Mouse (Mus musculus): ENCODE results near the gene Hoxd4. TPM values are rescaled to one million over a fixed set of nuclear protein-coding genes. Genes with fewer than 3 reads are reported as not detected.

Hoxd4 gene
- polyA plus RNA-seq, 1 experiment from 2014 or later = 4.3 TPM

DNA sequence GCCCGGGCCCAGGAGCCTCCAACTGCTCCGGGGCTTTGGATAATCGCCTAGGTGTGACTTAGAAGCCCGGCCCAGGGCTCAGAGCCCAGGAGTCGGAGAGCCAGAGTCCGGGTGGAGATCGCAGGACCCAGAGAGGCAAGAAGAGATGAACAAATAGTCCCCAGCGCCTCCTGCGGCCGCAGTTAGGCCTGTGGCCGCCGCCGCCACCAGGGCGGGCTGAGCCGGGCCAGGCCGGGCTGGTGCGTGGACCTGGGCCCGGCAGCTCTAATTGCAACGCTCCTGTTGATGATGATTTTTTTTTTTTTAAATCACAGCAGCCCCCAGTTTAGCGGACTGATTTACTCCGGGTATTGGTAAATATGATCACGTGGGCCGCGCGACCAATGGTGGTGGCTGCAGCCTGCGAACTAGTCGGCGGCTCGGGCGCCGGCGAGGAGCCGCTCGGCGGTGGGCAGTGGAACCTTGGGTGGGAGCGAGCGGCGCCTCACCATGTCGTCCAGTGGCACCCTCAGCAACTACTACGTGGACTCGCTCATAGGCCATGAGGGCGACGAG is 14.1 kb upstream of the Hoxd4 start, which contains the start of gene Hoxd9:
Gene Hoxd9 (plus strand): TSS at position 161 of the 555 bp plus-strand sequence.
- no peaks in the 10 kb centered on the region for H3K9me3 ChIP-seq (ENCODE audit: control insufficient read depth, low read length)
- H3K4me3 ChIP-seq (replicated peaks; ENCODE audit: low read length) = peak within 1 kb of the TSS; percentile 25
- H3K9ac ChIP-seq = no peak within 1 kb of the TSS
- H3K4me2 ChIP-seq (replicated peaks) = peak within 1 kb of the TSS; percentile 46
- H3K27ac ChIP-seq = no peak within 1 kb of the TSS
- DNase-seq (ENCODE audit: low spot score) (no peak), ATAC-seq (ENCODE audit: low FRiP score) (peak; percentile 46; the same call in 1 of the 2 replicates)
- H3K36me3 ChIP-seq (replicated peaks; ENCODE audit: control insufficient read depth, insufficient read depth) = no peaks in the 10 kb centered on the region
- H3K4me1 ChIP-seq (replicated peaks; ENCODE audit: control insufficient read depth, insufficient read depth, low read length) = 0 out of 2 replicates have a peak, but pooled peaks cover 5% of the 10 kb centered on the region
- under 1% methylated on average over 43 of the region's 43 CpGs for WGBS
- peaks cover 91% of the 10 kb centered on the region for H3K27me3 ChIP-seq (ENCODE audit: control insufficient read depth, insufficient read depth, low read length)

DNA sequence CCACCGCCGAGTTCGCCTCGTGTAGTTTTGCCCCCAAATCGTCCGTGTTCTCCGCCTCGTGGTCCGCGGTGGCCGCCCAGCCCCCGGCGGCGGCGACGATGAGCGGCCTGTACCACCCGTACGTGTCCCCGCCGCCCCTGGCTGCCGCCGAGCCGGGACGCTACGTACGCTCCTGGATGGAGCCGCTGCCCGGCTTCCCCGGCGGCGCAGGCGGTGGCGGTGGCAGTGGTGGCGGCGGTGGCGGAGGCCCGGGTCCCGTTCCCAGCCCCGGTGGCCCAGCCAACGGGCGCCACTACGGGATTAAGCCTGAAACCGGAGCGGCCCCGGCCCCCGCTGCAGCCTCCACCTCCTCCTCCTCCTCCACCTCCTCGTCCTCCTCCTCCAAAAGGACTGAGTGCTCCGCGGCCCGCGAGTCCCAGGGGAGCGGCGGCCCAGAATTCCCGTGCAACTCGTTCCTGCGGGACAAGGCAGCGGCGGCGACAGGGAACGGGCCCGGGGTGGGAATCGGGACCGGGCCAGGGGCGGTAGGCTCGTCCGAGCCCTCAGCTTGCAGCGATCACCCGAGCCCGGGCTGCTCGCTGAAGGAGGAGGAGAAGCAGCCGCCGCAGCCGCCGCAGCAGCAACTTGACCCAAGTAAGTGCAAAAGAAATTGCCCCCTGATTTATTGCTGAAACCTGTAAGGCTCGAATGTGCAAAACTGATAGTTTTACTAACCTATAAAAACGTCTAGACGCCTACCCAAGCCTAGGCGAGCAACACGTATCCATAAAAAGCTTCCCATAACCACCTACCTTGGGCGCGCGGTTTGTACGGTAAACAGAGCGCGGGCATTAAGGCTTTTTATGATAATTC is 13.3 kb upstream of the Hoxd4 start:
- DNase-seq (ENCODE audit: low spot score) (no peak), ATAC-seq (ENCODE audit: low FRiP score) (peak; percentile 57; the same call in 1 of the 2 replicates)
- Histone ChIP-seq H3K9ac (no peak overlapping the region), H3K4me2 (replicated peaks) (peak overlapping the region; percentile 46), H3K4me3 (replicated peaks; ENCODE audit: low read length) (peak overlapping the region; percentile 25), H3K27me3 (ENCODE audit: control insufficient read depth, insufficient read depth, low read length) (peaks cover 91% of the 10 kb centered on the region), H3K36me3 (replicated peaks; ENCODE audit: control insufficient read depth, insufficient read depth) (no peaks in the 10 kb centered on the region), H3K4me1 (replicated peaks; ENCODE audit: control insufficient read depth, insufficient read depth, low read length) (0 out of 2 replicates have a peak, but pooled peaks cover 5% of the 10 kb centered on the region), H3K27ac (no peak overlapping the region), H3K9me3 (ENCODE audit: control insufficient read depth, low read length) (no peaks in the 10 kb centered on the region)
- WGBS = under 1% methylated on average over 76 of the region's 86 CpGs

DNA sequence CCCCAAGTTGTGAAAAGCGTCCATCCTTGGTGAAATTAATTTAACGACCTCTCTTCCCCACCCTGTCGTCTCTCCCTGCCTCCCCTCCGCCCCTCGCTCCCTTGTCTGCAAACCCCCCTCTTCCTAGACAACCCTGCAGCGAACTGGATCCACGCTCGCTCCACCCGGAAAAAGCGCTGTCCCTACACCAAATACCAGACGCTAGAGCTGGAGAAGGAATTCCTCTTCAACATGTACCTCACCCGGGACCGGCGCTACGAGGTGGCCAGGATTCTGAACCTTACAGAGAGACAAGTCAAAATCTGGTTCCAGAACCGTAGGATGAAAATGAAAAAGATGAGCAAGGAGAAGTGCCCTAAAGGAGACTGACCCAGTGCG is 12.7 kb upstream of the Hoxd4 start:
- Histone ChIP-seq H3K36me3 (replicated peaks; ENCODE audit: control insufficient read depth, insufficient read depth) (no peaks in the 10 kb centered on the region), H3K4me3 (replicated peaks; ENCODE audit: low read length) (no peak overlapping the region), H3K27ac (no peak overlapping the region), H3K4me2 (replicated peaks) (no peak overlapping the region), H3K27me3 (ENCODE audit: control insufficient read depth, insufficient read depth, low read length) (peaks cover 91% of the 10 kb centered on the region), H3K9ac (no peak overlapping the region), H3K9me3 (ENCODE audit: control insufficient read depth, low read length) (no peaks in the 10 kb centered on the region), H3K4me1 (replicated peaks; ENCODE audit: control insufficient read depth, insufficient read depth, low read length) (0 out of 2 replicates have a peak, but pooled peaks cover 5% of the 10 kb centered on the region)
- ATAC-seq (ENCODE audit: low FRiP score) (no peak), DNase-seq (ENCODE audit: low spot score) (no peak)
- 2% methylated on average over 17 of the region's 17 CpGs for WGBS

DNA sequence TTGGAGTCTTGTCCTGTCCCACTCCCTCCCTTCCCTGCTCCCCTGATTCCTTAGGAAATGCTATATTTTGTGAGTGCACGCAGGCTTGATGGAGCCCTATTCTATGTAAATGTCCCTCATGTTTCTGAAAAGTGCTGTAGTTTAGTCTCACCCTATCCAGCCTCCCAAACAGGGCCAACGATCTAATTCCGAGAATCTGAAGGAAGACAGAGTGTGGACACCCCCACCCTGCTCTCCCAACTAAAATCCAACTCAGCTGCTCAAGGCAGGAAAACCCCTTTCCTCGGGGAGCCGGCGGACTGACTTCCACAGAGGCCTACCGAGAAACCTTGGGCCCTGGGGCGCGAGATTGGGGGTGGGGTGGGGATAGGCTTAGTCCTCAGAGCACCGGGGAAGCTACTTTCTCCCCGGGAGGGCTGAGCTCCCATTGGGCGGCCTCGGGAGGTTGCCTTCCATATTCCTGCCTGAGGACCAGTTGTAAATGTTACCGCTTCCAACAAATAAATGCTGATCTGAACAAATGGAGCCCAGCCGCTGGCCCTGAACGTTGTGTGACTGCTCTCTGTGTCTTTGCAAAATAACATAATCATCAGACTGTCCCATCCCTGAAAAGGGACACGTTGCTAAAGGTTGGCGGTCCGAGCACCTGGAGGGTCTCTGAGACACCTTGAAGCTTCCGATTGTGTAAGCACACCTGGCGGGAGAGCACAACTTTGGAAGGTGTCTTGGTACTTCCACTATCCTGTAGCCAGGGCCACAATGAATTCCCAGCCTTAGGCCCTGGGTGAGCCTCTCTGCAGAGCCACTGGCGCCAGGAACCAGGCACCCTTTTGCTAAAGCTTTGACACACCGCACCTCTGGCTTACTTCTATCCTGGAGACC is 11.8 kb upstream of the Hoxd4 start:
- WGBS = 2% methylated on average over 23 of the region's 23 CpGs
- no peaks in the 10 kb centered on the region for H3K36me3 ChIP-seq (replicated peaks; ENCODE audit: control insufficient read depth, insufficient read depth)
- H3K9me3 ChIP-seq (ENCODE audit: control insufficient read depth, low read length) = no peaks in the 10 kb centered on the region
- peaks cover 89% of the 10 kb centered on the region for H3K27me3 ChIP-seq (ENCODE audit: control insufficient read depth, insufficient read depth, low read length)
- no peak overlapping the region for H3K4me3 ChIP-seq (replicated peaks; ENCODE audit: low read length)
- H3K4me2 ChIP-seq (replicated peaks) = no peak overlapping the region
- no peak for ATAC-seq (ENCODE audit: low FRiP score)
- DNase-seq (ENCODE audit: low spot score) = no peak
- no peak overlapping the region for H3K9ac ChIP-seq
- H3K4me1 ChIP-seq (replicated peaks; ENCODE audit: control insufficient read depth, insufficient read depth, low read length) = 0 out of 2 replicates have a peak, but pooled peaks cover 5% of the 10 kb centered on the region
- H3K27ac ChIP-seq = no peak overlapping the region

DNA sequence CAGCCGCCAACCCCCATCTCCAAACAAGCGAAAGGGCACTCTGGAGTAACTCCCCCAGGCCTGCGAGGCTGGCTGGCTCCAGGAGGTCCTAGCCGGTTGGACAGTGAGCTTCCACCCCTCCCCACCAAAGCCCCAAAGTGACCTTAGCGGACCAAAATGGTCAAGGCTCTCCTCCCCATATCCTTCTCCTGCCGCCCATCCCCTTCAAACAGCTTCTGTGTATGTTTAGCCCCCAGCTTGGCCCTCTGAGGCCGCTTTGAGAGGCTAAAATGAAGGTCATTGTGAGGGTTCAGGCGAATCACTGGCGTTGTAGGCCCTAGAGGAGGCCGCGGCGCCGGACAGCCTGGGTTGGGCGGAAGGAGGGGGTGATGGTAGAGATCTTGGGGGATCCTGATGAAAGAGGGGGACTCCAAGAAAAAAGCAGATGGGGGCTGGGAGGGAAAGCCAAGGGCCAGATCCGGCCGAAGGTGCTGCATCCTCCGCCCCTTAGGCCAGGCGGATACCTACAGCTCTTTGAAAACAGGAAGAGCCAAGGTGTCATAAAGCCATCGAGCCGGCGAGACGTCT is 11.1 kb upstream of the Hoxd4 start:
- Histone ChIP-seq H3K27me3 (ENCODE audit: control insufficient read depth, insufficient read depth, low read length) (peaks cover 85% of the 10 kb centered on the region), H3K4me2 (replicated peaks) (no peak overlapping the region), H3K36me3 (replicated peaks; ENCODE audit: control insufficient read depth, insufficient read depth) (no peaks in the 10 kb centered on the region), H3K9me3 (ENCODE audit: control insufficient read depth, low read length) (no peaks in the 10 kb centered on the region), H3K4me3 (replicated peaks; ENCODE audit: low read length) (no peak overlapping the region), H3K4me1 (replicated peaks; ENCODE audit: control insufficient read depth, insufficient read depth, low read length) (0 out of 2 replicates have a peak, but pooled peaks cover 5% of the 10 kb centered on the region), H3K27ac (no peak overlapping the region), H3K9ac (no peak overlapping the region)
- no peak for ATAC-seq (ENCODE audit: low FRiP score)
- DNase-seq (ENCODE audit: low spot score) = no peak
- WGBS = 2% methylated on average over 22 of the region's 22 CpGs

- Histone ChIP-seq H3K9me3 (ENCODE audit: control insufficient read depth, low read length) (no peaks in the 10 kb centered on the region), H3K4me2 (replicated peaks) (no peak overlapping the region), H3K27me3 (ENCODE audit: control insufficient read depth, insufficient read depth, low read length) (peaks cover 84% of the 10 kb centered on the region), H3K36me3 (replicated peaks; ENCODE audit: control insufficient read depth, insufficient read depth) (no peaks in the 10 kb centered on the region), H3K4me3 (replicated peaks; ENCODE audit: low read length) (no peak overlapping the region), H3K27ac (no peak overlapping the region), H3K4me1 (replicated peaks; ENCODE audit: control insufficient read depth, insufficient read depth, low read length) (0 out of 2 replicates have a peak, but pooled peaks cover 5% of the 10 kb centered on the region), H3K9ac (no peak overlapping the region)
- WGBS = 12% methylated on average over 17 of the region's 17 CpGs
- ATAC-seq (ENCODE audit: low FRiP score) (no peak), DNase-seq (ENCODE audit: low spot score) (peak; percentile 98)
Observed at GRCm38 (mm10) chr2:74701949-74702819, 9.5 kb upstream of the Hoxd4 start.

- Histone ChIP-seq H3K4me3 (replicated peaks; ENCODE audit: low read length) (no peak overlapping the region), H3K4me2 (replicated peaks) (no peak overlapping the region), H3K27ac (no peak overlapping the region), H3K4me1 (replicated peaks; ENCODE audit: control insufficient read depth, insufficient read depth, low read length) (0 out of 2 replicates have a peak, but pooled peaks cover 3% of the 10 kb centered on the region), H3K9ac (no peak overlapping the region), H3K27me3 (ENCODE audit: control insufficient read depth, insufficient read depth, low read length) (peaks cover 84% of the 10 kb centered on the region), H3K36me3 (replicated peaks; ENCODE audit: control insufficient read depth, insufficient read depth) (no peaks in the 10 kb centered on the region), H3K9me3 (ENCODE audit: control insufficient read depth, low read length) (no peaks in the 10 kb centered on the region)
- no peak for DNase-seq (ENCODE audit: low spot score)
- 11% methylated on average over 6 of the region's 6 CpGs for WGBS
- no peak for ATAC-seq (ENCODE audit: low FRiP score)
Observed at GRCm38 (mm10) chr2:74702820-74703219, 8.9 kb upstream of the Hoxd4 start.

DNA sequence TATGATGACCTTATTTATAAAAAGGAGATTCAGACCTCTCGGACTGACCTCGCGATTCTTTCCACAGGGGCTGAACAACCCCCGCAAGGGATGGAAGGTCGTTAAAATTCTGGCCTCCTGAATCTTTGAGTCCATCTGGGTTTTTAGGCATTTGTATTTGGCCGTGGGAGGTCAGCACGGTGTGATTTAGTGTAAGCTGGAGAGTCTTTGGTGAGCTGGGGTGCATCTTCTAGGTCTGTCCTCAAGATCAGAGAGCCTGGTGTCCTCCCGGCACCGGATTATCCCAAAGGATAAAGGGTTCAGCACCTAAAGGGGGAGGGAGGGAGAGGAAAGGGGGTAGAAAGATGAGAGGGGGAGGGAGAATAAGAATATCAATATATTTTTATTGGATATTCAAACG is 8.4 kb upstream of the Hoxd4 start:
- no peaks in the 10 kb centered on the region for H3K36me3 ChIP-seq (replicated peaks; ENCODE audit: control insufficient read depth, insufficient read depth)
- H3K9me3 ChIP-seq (ENCODE audit: control insufficient read depth, low read length) = no peaks in the 10 kb centered on the region
- no peaks in the 10 kb centered on the region for H3K4me1 ChIP-seq (replicated peaks; ENCODE audit: control insufficient read depth, insufficient read depth, low read length)
- no peak overlapping the region for H3K4me3 ChIP-seq (replicated peaks; ENCODE audit: low read length)
- DNase-seq (ENCODE audit: low spot score) (no peak), ATAC-seq (ENCODE audit: low FRiP score) (no peak)
- H3K27ac ChIP-seq = no peak overlapping the region
- H3K4me2 ChIP-seq (replicated peaks) = no peak overlapping the region
- peaks cover 84% of the 10 kb centered on the region for H3K27me3 ChIP-seq (ENCODE audit: control insufficient read depth, insufficient read depth, low read length)
- 5% methylated on average over 10 of the region's 10 CpGs for WGBS
- no peak overlapping the region for H3K9ac ChIP-seq
